Mouse (Mus musculus): ENCODE data around the gene Rhoc. TPM values are rescaled to one million over a fixed set of nuclear protein-coding genes. Genes with fewer than 3 reads are reported as not detected.

Rhoc gene
- polyA plus RNA-seq, 1 experiment from 2014 or later, result 126 TPM

DNA sequence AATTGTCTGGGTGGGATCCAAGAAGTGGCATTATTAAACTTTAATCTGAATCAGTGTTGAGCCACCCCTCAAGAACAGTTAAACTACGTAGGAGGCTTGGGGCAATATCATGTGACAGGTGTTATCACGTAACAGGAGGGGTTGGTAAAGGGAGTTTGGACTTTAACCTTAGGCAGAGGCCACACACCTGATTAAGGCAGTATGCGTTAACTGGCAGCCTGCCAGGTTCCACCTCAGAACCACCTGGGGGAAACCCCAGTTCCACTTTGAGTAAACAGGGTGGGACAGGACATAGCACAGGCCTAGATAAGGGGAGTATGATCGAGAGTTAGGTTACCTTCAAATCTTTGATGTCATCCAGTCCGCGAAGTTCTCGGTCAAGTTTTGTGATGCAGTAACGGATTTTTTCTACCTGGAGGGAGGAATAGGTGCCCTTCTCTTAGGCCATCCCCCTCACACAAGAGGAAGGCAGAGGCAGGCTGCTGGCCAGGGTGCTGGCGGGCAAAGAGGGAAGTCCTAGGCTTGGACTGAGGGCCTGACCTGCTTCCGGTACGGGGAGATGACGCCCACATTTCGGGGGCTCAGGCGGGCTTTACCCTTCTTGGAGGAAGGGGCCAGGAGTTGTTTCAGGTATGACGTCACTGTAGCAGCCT lies 8.4 kb downstream of the Rhoc start:
- Histone ChIP-seq H3K27me3 (ENCODE audit: control insufficient read depth, insufficient read depth, low read length) (no peaks in the 10 kb centered on the region), H3K36me3 (ENCODE audit: control insufficient read depth, insufficient read depth, low read length) (peaks cover 10% of the 10 kb centered on the region), H3K4me3 (ENCODE audit: low read depth, low read length) (no peak overlapping the region), H3K9ac (ENCODE audit: low read length) (0 out of 2 replicates have a peak overlapping the region, but pooled peaks have one; percentile 4), H3K4me2 (replicated peaks; ENCODE audit: low read depth) (no peak overlapping the region), H3K4me1 (replicated peaks; ENCODE audit: control insufficient read depth, insufficient read depth) (peaks cover 14% of the 10 kb centered on the region), H3K9me3 (ENCODE audit: control insufficient read depth, low read length) (no peaks in the 10 kb centered on the region), H3K27ac (replicated peaks) (peak overlapping the region; percentile 58)
- TF ChIP-seq EP300 (optimal IDR thresholded peaks at IDR 0.05), result no peak
- TF ChIP-seq CTCF (IDR thresholded peaks at IDR 0.05; ENCODE audit: low read depth), result no peak
- DNase-seq (ENCODE audit: low spot score), result peak; percentile 94
- ATAC-seq (ENCODE audit: low FRiP score, low TSS enrichment), result peak; percentile 87
- 62% methylated on average over 15 of the region's 15 CpGs for WGBS

DNA sequence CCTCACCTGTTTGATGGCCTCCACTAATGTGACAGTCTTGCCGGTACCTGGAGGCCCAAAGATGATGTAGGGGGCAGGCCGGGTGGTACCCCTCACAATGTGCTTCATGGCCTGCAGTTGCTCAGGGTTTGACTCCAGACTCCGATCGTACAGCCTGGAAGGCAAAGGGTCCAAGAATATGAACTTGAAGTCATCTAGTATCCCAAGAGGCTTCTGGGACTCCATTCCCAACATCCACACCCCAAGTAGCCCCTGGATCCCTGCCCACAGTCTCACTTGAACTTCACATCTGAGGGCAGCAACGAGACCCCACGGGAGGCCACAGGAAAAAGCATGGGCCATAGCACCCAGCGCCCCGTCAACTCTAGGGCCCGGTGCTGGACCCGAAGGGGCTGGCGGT lies 12.5 kb downstream of the Rhoc start:
- DNase-seq (ENCODE audit: low spot score), result no peak
- TF ChIP-seq CTCF (IDR thresholded peaks at IDR 0.05; ENCODE audit: low read depth) (no peak), EP300 (optimal IDR thresholded peaks at IDR 0.05) (no peak)
- Histone ChIP-seq H3K9ac (ENCODE audit: low read length) (no peak overlapping the region), H3K27me3 (ENCODE audit: control insufficient read depth, insufficient read depth, low read length) (no peaks in the 10 kb centered on the region), H3K27ac (replicated peaks) (no peak overlapping the region), H3K4me3 (ENCODE audit: low read depth, low read length) (no peak overlapping the region), H3K36me3 (ENCODE audit: control insufficient read depth, insufficient read depth, low read length) (peaks cover 7% of the 10 kb centered on the region), H3K4me2 (replicated peaks; ENCODE audit: low read depth) (no peak overlapping the region), H3K4me1 (replicated peaks; ENCODE audit: control insufficient read depth, insufficient read depth) (no peaks in the 10 kb centered on the region), H3K9me3 (ENCODE audit: control insufficient read depth, low read length) (no peaks in the 10 kb centered on the region)
- ATAC-seq (ENCODE audit: low FRiP score, low TSS enrichment), result no peak
- WGBS, result 98% methylated on average over 11 of the region's 11 CpGs

DNA sequence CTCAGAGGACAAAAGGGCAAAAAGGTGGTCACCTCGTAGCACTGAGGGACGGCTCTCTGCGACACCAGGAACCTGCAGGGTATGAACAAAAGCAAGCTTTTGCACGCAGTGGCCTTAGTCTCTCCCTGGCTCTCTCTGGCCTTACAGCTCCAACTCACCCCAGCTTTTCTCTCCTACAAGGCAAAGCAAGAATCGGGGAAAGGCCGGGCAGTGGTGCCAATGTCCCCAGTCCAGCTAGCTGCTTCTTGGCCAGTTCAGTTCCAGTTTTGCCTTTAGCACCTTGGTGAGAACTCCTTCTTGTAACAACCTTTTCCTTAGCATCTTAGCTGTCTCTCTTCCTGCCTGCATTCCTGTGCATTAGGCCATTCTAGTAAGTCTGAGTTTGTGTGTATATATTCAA lies 13.3 kb downstream of the Rhoc start:
- Histone ChIP-seq H3K9ac (ENCODE audit: low read length) (no peak overlapping the region), H3K4me1 (replicated peaks; ENCODE audit: control insufficient read depth, insufficient read depth) (no peaks in the 10 kb centered on the region), H3K27ac (replicated peaks) (no peak overlapping the region), H3K9me3 (ENCODE audit: control insufficient read depth, low read length) (no peaks in the 10 kb centered on the region), H3K4me2 (replicated peaks; ENCODE audit: low read depth) (no peak overlapping the region), H3K4me3 (ENCODE audit: low read depth, low read length) (no peak overlapping the region), H3K27me3 (ENCODE audit: control insufficient read depth, insufficient read depth, low read length) (no peaks in the 10 kb centered on the region), H3K36me3 (ENCODE audit: control insufficient read depth, insufficient read depth, low read length) (peaks cover 7% of the 10 kb centered on the region)
- DNase-seq (ENCODE audit: low spot score), result no peak
- no peak for ATAC-seq (ENCODE audit: low FRiP score, low TSS enrichment)
- WGBS, result 87% methylated on average over 6 of the region's 6 CpGs
- no peak for TF ChIP-seq CTCF (IDR thresholded peaks at IDR 0.05; ENCODE audit: low read depth)
- TF ChIP-seq EP300 (optimal IDR thresholded peaks at IDR 0.05), result no peak

DNA sequence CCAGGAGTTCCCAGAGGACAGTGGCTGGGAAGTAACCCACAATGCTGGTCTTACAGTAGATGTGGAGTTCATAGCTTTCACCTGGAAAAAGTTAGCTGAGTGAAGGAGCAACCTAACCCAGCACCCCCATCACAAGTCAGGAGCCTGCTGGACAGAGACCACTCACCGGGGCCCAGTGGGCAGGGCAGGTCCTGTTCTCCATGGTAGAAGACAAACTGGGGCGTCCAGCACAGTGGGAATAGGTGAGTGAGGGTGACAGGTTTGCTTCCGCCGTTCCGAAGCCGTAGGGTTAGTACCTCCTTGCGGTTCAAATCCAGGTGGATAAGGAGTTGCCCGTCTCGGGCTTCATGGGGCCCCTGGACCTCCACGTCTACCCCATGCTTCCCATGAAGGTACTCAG lies 16.1 kb downstream of the Rhoc start:
- no peak overlapping the region for H3K4me3 ChIP-seq (ENCODE audit: low read depth, low read length)
- DNase-seq (ENCODE audit: low spot score), result no peak
- no peaks in the 10 kb centered on the region for H3K4me1 ChIP-seq (replicated peaks; ENCODE audit: control insufficient read depth, insufficient read depth)
- no peak overlapping the region for H3K9ac ChIP-seq (ENCODE audit: low read length)
- H3K27ac ChIP-seq (replicated peaks), result no peak overlapping the region
- H3K4me2 ChIP-seq (replicated peaks; ENCODE audit: low read depth), result no peak overlapping the region
- H3K36me3 ChIP-seq (ENCODE audit: control insufficient read depth, insufficient read depth, low read length), result peaks cover 3% of the 10 kb centered on the region; the same call in 1 of the 2 replicates
- H3K27me3 ChIP-seq (ENCODE audit: control insufficient read depth, insufficient read depth, low read length), result no peaks in the 10 kb centered on the region
- ATAC-seq (ENCODE audit: low FRiP score, low TSS enrichment), result no peak
- 96% methylated on average over 10 of the region's 10 CpGs for WGBS
- H3K9me3 ChIP-seq (ENCODE audit: control insufficient read depth, low read length), result no peaks in the 10 kb centered on the region
- TF ChIP-seq EP300 (optimal IDR thresholded peaks at IDR 0.05), result no peak
- TF ChIP-seq CTCF (IDR thresholded peaks at IDR 0.05; ENCODE audit: low read depth), result no peak

DNA sequence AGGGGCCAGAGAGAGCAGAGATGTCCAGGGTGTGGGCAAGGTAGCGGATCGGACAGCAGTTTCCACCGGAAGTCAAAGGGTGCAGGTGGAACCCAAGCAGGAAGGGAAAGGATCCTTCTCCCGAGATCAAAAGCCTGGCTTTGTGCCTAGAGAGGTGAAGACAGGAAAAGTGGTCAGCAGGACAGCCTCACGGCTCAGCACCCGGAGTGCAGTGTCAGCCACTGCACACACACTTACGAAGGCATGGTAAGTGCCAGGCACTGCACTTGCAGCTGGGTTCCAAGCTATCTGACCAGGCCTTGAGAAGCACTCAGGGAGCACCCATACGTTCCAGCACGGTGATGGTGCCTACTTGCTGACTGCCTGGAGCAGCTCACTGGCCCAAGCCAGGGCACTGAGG lies 17.4 kb downstream of the Rhoc start:
- H3K27ac ChIP-seq (replicated peaks), result no peak overlapping the region
- DNase-seq (ENCODE audit: low spot score) (no peak), ATAC-seq (ENCODE audit: low FRiP score, low TSS enrichment) (no peak)
- WGBS, result 76% methylated on average over 9 of the region's 9 CpGs
- H3K9me3 ChIP-seq (ENCODE audit: control insufficient read depth, low read length), result no peaks in the 10 kb centered on the region
- H3K27me3 ChIP-seq (ENCODE audit: control insufficient read depth, insufficient read depth, low read length), result no peaks in the 10 kb centered on the region
- TF ChIP-seq EP300 (optimal IDR thresholded peaks at IDR 0.05), result no peak
- H3K4me2 ChIP-seq (replicated peaks; ENCODE audit: low read depth), result no peak overlapping the region
- no peaks in the 10 kb centered on the region; the same call in 1 of the 2 replicates for H3K36me3 ChIP-seq (ENCODE audit: control insufficient read depth, insufficient read depth, low read length)
- H3K4me1 ChIP-seq (replicated peaks; ENCODE audit: control insufficient read depth, insufficient read depth), result no peaks in the 10 kb centered on the region
- H3K9ac ChIP-seq (ENCODE audit: low read length), result no peak overlapping the region
- H3K4me3 ChIP-seq (ENCODE audit: low read depth, low read length), result no peak overlapping the region

DNA sequence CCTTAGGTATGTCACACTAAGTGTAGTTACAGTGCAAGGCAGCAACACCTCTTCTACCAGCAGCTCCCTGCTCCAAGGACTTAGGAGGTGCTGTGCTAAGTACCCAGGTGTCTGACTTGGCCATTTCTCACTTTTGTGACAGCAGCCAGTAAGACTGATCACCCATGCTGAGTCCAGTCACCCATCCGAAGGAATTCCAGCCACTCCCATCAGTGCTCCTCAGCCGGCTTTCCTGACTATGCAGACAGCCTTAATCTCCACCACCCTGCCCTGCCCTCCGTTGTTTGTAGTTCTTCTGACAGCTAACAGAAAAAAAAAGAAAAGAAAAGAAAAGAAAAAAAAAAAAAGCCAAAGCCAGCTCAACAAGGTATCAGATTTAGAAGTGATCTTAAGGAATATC lies 23.6 kb downstream of the Rhoc start:
- H3K9me3 ChIP-seq (ENCODE audit: control insufficient read depth, low read length), result no peaks in the 10 kb centered on the region
- peak; percentile 53 for DNase-seq (ENCODE audit: low spot score)
- no peak overlapping the region for H3K27ac ChIP-seq (replicated peaks)
- no peak overlapping the region for H3K4me3 ChIP-seq (ENCODE audit: low read depth, low read length)
- no peaks in the 10 kb centered on the region for H3K36me3 ChIP-seq (ENCODE audit: control insufficient read depth, insufficient read depth, low read length)
- H3K4me1 ChIP-seq (replicated peaks; ENCODE audit: control insufficient read depth, insufficient read depth), result no peaks in the 10 kb centered on the region
- H3K9ac ChIP-seq (ENCODE audit: low read length), result no peak overlapping the region
- H3K4me2 ChIP-seq (replicated peaks; ENCODE audit: low read depth), result no peak overlapping the region
- no peak for TF ChIP-seq EP300 (optimal IDR thresholded peaks at IDR 0.05)
- no peak for TF ChIP-seq CTCF (IDR thresholded peaks at IDR 0.05; ENCODE audit: low read depth)
- peak; percentile 68 for ATAC-seq (ENCODE audit: low FRiP score, low TSS enrichment)
- H3K27me3 ChIP-seq (ENCODE audit: control insufficient read depth, insufficient read depth, low read length), result no peaks in the 10 kb centered on the region
- 31% methylated on average over 3 of the region's 3 CpGs for WGBS
